Mouse (Mus musculus) CD4-positive, CD25-positive, alpha-beta regulatory T cell, adult 9 weeks (primary cell): ENCODE data around the gene Klra5. TPM values are rescaled to one million over a fixed set of nuclear protein-coding genes. Genes with fewer than 3 reads are reported as not detected.

Experiments used
- polyA plus RNA-seq: library from polyadenylated mRNA; unstranded; fragments of 100-300 nt; shearing (Covaris generic); gene quantifications from one replicate; pipeline ENCODE4 v1.2.1, GENCODE M21; 2017

Klra5 gene
- polyA plus RNA-seq, result not detected

GRCm38 (mm10) chr6:129917476-129917946, at the start of gene Klra5:
TSS of gene Klra5 (minus strand) at chr6:129917650.

GRCm38 (mm10) chr6:129876549-129876948, 40.9 kb downstream of the Klra5 start, which contains the start of gene Klra17:
TSS of gene Klra17 (minus strand) at chr6:129876672.

GRCm38 (mm10) chr6:129862349-129862748, 55.1 kb downstream of the Klra5 start, which contains the start of gene Gm17631:
TSS of gene Gm17631 (plus strand) at chr6:129862649.

Other genes starting within 250 kb of the Klra5 start
- gene Klrc1, start 238.7 kb downstream of the Klra5 start, polyA plus RNA-seq, result 1.7 TPM
- gene Klri1, start 200.5 kb downstream of the Klra5 start, polyA plus RNA-seq, result not detected
- gene Klri2, start 177.2 kb downstream of the Klra5 start, polyA plus RNA-seq, result 0.07 TPM
- not detected for gene Gm156, start 133.4 kb downstream of the Klra5 start, polyA plus RNA-seq
- gene Gm17631, start 55.0 kb downstream of the Klra5 start, polyA plus RNA-seq, result not detected
- gene Klra17, start 41.0 kb downstream of the Klra5 start, polyA plus RNA-seq, result not detected
- gene Klra6, start 109.3 kb upstream of the Klra5 start, polyA plus RNA-seq, result not detected
- gene Klra4, start 149.6 kb upstream of the Klra5 start, polyA plus RNA-seq, result not detected
- not detected for gene Klra8, start 212.2 kb upstream of the Klra5 start, polyA plus RNA-seq